Mouse (Mus musculus): ENCODE results near the gene Gm21789. TPM values are rescaled to one million over a fixed set of nuclear protein-coding genes. Genes with fewer than 3 reads are reported as not detected.
"Not testable (repeated sequence)": the region's sequence is repeated elsewhere in the genome, so short reads cannot be mapped to it uniquely, and the experiment has no call there.

Gene Gm21789
- polyA plus RNA-seq (2016; fragmentation: Nextera tagmentation; extraction: Ambion mirVana) = not detected in 2 replicates

- not testable (repeated sequence) for H3K27ac ChIP-seq (replicated peaks); ATAC-seq (ENCODE audit: low FRiP score, low read depth); H3K9me3 ChIP-seq; H3K9ac ChIP-seq (replicated peaks); H3K36me3 ChIP-seq; H3K27me3 ChIP-seq; H3K4me1 ChIP-seq; H3K4me3 ChIP-seq; H3K4me2 ChIP-seq (replicated peaks)
- no CpG with 5 or more reads among the region's 1 CpGs for WGBS
These were observed at the start of gene Gm21789 for GRCm38 (mm10) chrX:32941468-32941867. TSS of gene Gm21789 (plus strand) at chrX:32941768.

- WGBS = no CpG with 5 or more reads among the region's 4 CpGs
- not testable (repeated sequence) for H3K27me3 ChIP-seq; H3K4me2 ChIP-seq (replicated peaks); H3K4me1 ChIP-seq; H3K9ac ChIP-seq (replicated peaks); H3K27ac ChIP-seq (replicated peaks); H3K4me3 ChIP-seq; ATAC-seq (ENCODE audit: low FRiP score, low read depth); H3K36me3 ChIP-seq; H3K9me3 ChIP-seq
These were observed 47.2 kb upstream of the Gm21789 start, which contains the start of gene Btbd35f30 for GRCm38 (mm10) chrX:32894325-32894724. TSS of gene Btbd35f30 (plus strand) at chrX:32894625.

- H3K27ac ChIP-seq (replicated peaks); ATAC-seq (ENCODE audit: low FRiP score, low read depth); H3K4me1 ChIP-seq; H3K9me3 ChIP-seq; H3K9ac ChIP-seq (replicated peaks); H3K4me3 ChIP-seq; H3K4me2 ChIP-seq (replicated peaks); H3K36me3 ChIP-seq; H3K27me3 ChIP-seq: not testable (repeated sequence)
- WGBS = no CpG with 5 or more reads among the region's 3 CpGs
These were observed 32.0 kb downstream of the Gm21789 start, which contains the start of gene Btbd35f5 for GRCm38 (mm10) chrX:32973597-32973996. TSS of gene Btbd35f5 (plus strand) at chrX:32973897.

Other genes starting within 250 kb of the Gm21789 start
- gene Btbd35f21, start 215.7 kb upstream of the Gm21789 start, polyA plus RNA-seq (2016; fragmentation: Nextera tagmentation; extraction: Ambion mirVana) = not detected in 2 replicates
- gene Btbd35f30, start 47.1 kb upstream of the Gm21789 start, polyA plus RNA-seq (2016; fragmentation: Nextera tagmentation; extraction: Ambion mirVana) = not detected in 2 replicates
- gene Btbd35f5, start 32.1 kb downstream of the Gm21789 start, polyA plus RNA-seq (2016; fragmentation: Nextera tagmentation; extraction: Ambion mirVana) = not detected in 2 replicates

All from midbrain, embryonic 12.5 days (tissue).